In genomic region chr14:75900793-75901499, GRCm38 (mm10) we compare ENCODE assay signal across 10 mouse cellular contexts. TPM values are rescaled to one million over a fixed set of nuclear protein-coding genes. Genes with fewer than 3 reads are reported as not detected.
A peak's percentile ranks its signal among the peaks of the same experiment; 100 is the strongest.
DNase-seq lines count a peak whose midpoint lies in the region; ATAC-seq and TF ChIP-seq lines count a peak whose summit lies in the region.
"Had no signal": no experiment of that assay in that cellular context is flagged by ENCODE, and none has a peak within 500 bp of the region (broad histone marks: within the 10 kb centered on the region; RNA-seq: fewer than 3 reads in every experiment).

No protein-coding gene starts in this region.

- DNase-seq in layer of hippocampus, adult 2 months (ENCODE audit: low spot score in 2 of 2): no peak
- no peak for DNase-seq in layer of hippocampus, adult 9-11 months
- DNase-seq in forebrain, embryonic 10.5 days (ENCODE audit: extremely low spot score, low spot score): no peak
- DNase-seq in limb, embryonic 11.5 days (ENCODE audit: low spot score): peak; percentile 49
- DNase-seq in spleen, postnatal 36 days (ENCODE audit: low spot score in 2 of 2): no peak
- no peak for DNase-seq in natural killer cell, adult 2 months (ENCODE audit: low spot score in 2 of 2)
- DNase-seq in kidney, postnatal 10 days: no peak
- DNase-seq: right cerebral cortex, postnatal 4 days had no signal

- H3K27me3 ChIP-seq in forebrain, embryonic 10.5 days (ENCODE audit: poor library complexity, severe bottlenecking): no peaks in the 10 kb centered on the region
- no peaks in the 10 kb centered on the region for H3K27me3 ChIP-seq in limb, embryonic 11.5 days (ENCODE audit: control insufficient read depth, insufficient read depth, low read length)
- H3K27me3 ChIP-seq in neural tube, embryonic 15.5 days (replicated peaks): no peaks in the 10 kb centered on the region

- peaks cover 48% of the 10 kb centered on the region for H3K36me3 ChIP-seq in forebrain, embryonic 10.5 days (replicated peaks)
- peaks cover 13% of the 10 kb centered on the region for H3K36me3 ChIP-seq in limb, embryonic 11.5 days (ENCODE audit: control insufficient read depth, insufficient read depth, low read length)
- 0 out of 2 replicates have a peak, but pooled peaks cover 14% of the 10 kb centered on the region for H3K36me3 ChIP-seq in neural tube, embryonic 15.5 days

- H3K4me1 ChIP-seq in forebrain, embryonic 10.5 days: peaks cover 23% of the 10 kb centered on the region
- H3K4me1 ChIP-seq in limb, embryonic 11.5 days (ENCODE audit: control insufficient read depth, insufficient read depth, low read length): peaks cover 2% of the 10 kb centered on the region; the same call in 1 of the 2 replicates
- peaks cover 6% of the 10 kb centered on the region for H3K4me1 ChIP-seq in neural tube, embryonic 15.5 days

- H3K9ac ChIP-seq in limb, embryonic 11.5 days (ENCODE audit: low read length): no peak overlapping the region
- H3K9ac ChIP-seq in neural tube, embryonic 15.5 days (replicated peaks): no peak overlapping the region

- peak overlapping the region; percentile 87 for H3K27ac ChIP-seq in layer of hippocampus, adult 2 months
- peak overlapping the region; percentile 76 for H3K27ac ChIP-seq in forebrain, embryonic 10.5 days
- H3K27ac ChIP-seq in limb, embryonic 11.5 days (replicated peaks; ENCODE audit: low read depth, low read length): peak overlapping the region; percentile 44; the same call in 1 of the 2 replicates
- 0 out of 2 replicates have a peak overlapping the region, but pooled peaks have one; percentile 34 for H3K27ac ChIP-seq in neural tube, embryonic 15.5 days (replicated peaks)

- H3K4me3 ChIP-seq in layer of hippocampus, adult 2 months: no peak overlapping the region
- no peak overlapping the region for H3K4me3 ChIP-seq in forebrain, embryonic 10.5 days
- H3K4me3 ChIP-seq in limb, embryonic 11.5 days (ENCODE audit: low read depth, low read length): no peak overlapping the region
- H3K4me3 ChIP-seq in neural tube, embryonic 15.5 days (replicated peaks): no peak overlapping the region

- peak; percentile 68; the same call in 1 of the 2 replicates for ATAC-seq in limb, embryonic 11.5 days (ENCODE audit: insufficient number of reproducible peaks, low FRiP score, low TSS enrichment, low read depth)
- no peak for ATAC-seq in neural tube, embryonic 15.5 days (ENCODE audit: low FRiP score)

- H3K4me2 ChIP-seq in limb, embryonic 11.5 days (ENCODE audit: low read depth, severe bottlenecking): no peak overlapping the region
- H3K4me2 ChIP-seq in neural tube, embryonic 15.5 days: no peak overlapping the region

- TF ChIP-seq CTCF in layer of hippocampus, adult 2 months (conservative IDR thresholded peaks at IDR 0.05): no peak

- no peaks in the 10 kb centered on the region for H3K9me3 ChIP-seq in forebrain, embryonic 10.5 days
- no peaks in the 10 kb centered on the region for H3K9me3 ChIP-seq in limb, embryonic 11.5 days (ENCODE audit: control insufficient read depth, low read length)
- no peaks in the 10 kb centered on the region for H3K9me3 ChIP-seq in neural tube, embryonic 15.5 days (replicated peaks)

- WGBS in forebrain, embryonic 10.5 days: 60% methylated on average over 5 of the region's 5 CpGs
- WGBS in limb, embryonic 11.5 days: 51% methylated on average over 5 of the region's 5 CpGs
- 60% methylated on average over 5 of the region's 5 CpGs for WGBS in neural tube, embryonic 15.5 days

RNA-seq across cellular contexts. Expression of gene Kctd4, which starts 53.9 kb away (rescaled TPM):
- 10 to 100 TPM; 60.6 to 63.3 TPM for total RNA-seq in layer of hippocampus, adult 2 months (2021)
- 0.52 and 0.88 TPM in 2 replicates for polyA plus RNA-seq in forebrain, embryonic 10.5 days (2016; fragmentation: Nextera tagmentation; extraction: Ambion mirVana)
- 0.44 and 0.53 TPM in 2 replicates for polyA plus RNA-seq in limb, embryonic 11.5 days (2014; fragmentation: Nextera tagmentation; extraction: Ambion mirVana)
- 10.4 and 10.8 TPM in 2 replicates for polyA plus RNA-seq in neural tube, embryonic 15.5 days (2015; fragmentation: Nextera tagmentation; extraction: Ambion mirVana)
- total RNA-seq: heart, postnatal 25 days had no signal

RNA-seq across cellular contexts. Expression of gene Tpt1, which starts 56.1 kb away (rescaled TPM):
- 1,000 to 10,000 TPM in 1 of 2 experiments, 100 to 1,000 TPM in 1; 932 to 1,022 TPM for total RNA-seq in layer of hippocampus, adult 2 months (2021)
- polyA plus RNA-seq in forebrain, embryonic 10.5 days (2016; fragmentation: Nextera tagmentation; extraction: Ambion mirVana): 885 and 915 TPM in 2 replicates
- 1,077 and 1,093 TPM in 2 replicates for polyA plus RNA-seq in limb, embryonic 11.5 days (2014; fragmentation: Nextera tagmentation; extraction: Ambion mirVana)
- 719 and 774 TPM in 2 replicates for polyA plus RNA-seq in neural tube, embryonic 15.5 days (2015; fragmentation: Nextera tagmentation; extraction: Ambion mirVana)

Comparison
In these comparisons a context has a peak if more than half of its experiments do, and no peak if none do; other contexts are left out.
1. H3K27ac ChIP-seq: peak in every context shown above with its lines; median percentile 87 in layer of hippocampus, adult 2 months; 76 in forebrain, embryonic 10.5 days; 44 in limb, embryonic 11.5 days; 34 in neural tube, embryonic 15.5 days.